Mouse (Mus musculus): Measurements from ENCODE around the gene Myo1g. TPM values are rescaled to one million over a fixed set of nuclear protein-coding genes. Genes with fewer than 3 reads are reported as not detected.
A peak's percentile ranks its signal among the peaks of the same experiment; 100 is the strongest.

The Myo1g gene
- polyA plus RNA-seq, 1 experiment, result 0.11 TPM

GRCm38 (mm10) chr11:6559996-6560395, 39.2 kb upstream of the Myo1g start:
- Histone ChIP-seq H3K4me3 (ENCODE audit: insufficient read depth, low read length) (no peak overlapping the region), H3K27ac (ENCODE audit: insufficient read depth, low read length) (no peak overlapping the region), H3K4me1 (ENCODE audit: control insufficient read depth, insufficient read depth, low read length) (no peaks in the 10 kb centered on the region; the same call in 1 of the 2 replicates)
- no peak for TF ChIP-seq CTCF (IDR thresholded peaks at IDR 0.05; ENCODE audit: borderline replicate concordance, insufficient read depth, low read length)
- TF ChIP-seq POLR2A (IDR thresholded peaks at IDR 0.05; ENCODE audit: low read depth, low read length), result no peak

- TF ChIP-seq POLR2A (IDR thresholded peaks at IDR 0.05; ENCODE audit: low read depth, low read length) (no peak), CTCF (IDR thresholded peaks at IDR 0.05; ENCODE audit: borderline replicate concordance, insufficient read depth, low read length) (no peak)
- Histone ChIP-seq H3K27ac (ENCODE audit: insufficient read depth, low read length) (no peak overlapping the region), H3K4me1 (ENCODE audit: control insufficient read depth, insufficient read depth, low read length) (no peaks in the 10 kb centered on the region; the same call in 1 of the 2 replicates), H3K4me3 (ENCODE audit: insufficient read depth, low read length) (no peak overlapping the region)
Observed at GRCm38 (mm10) chr11:6558234-6558633, 37.5 kb upstream of the Myo1g start.

- no peak overlapping the region for H3K4me3 ChIP-seq (ENCODE audit: insufficient read depth, low read length)
- no peak overlapping the region for H3K27ac ChIP-seq (ENCODE audit: insufficient read depth, low read length)
- no peaks in the 10 kb centered on the region; the same call in 1 of the 2 replicates for H3K4me1 ChIP-seq (ENCODE audit: control insufficient read depth, insufficient read depth, low read length)
Observed at GRCm38 (mm10) chr11:6550201-6550600, 29.4 kb upstream of the Myo1g start.

GRCm38 (mm10) chr11:6549770-6550169, 29.0 kb upstream of the Myo1g start:
- Histone ChIP-seq H3K4me1 (ENCODE audit: control insufficient read depth, insufficient read depth, low read length) (no peaks in the 10 kb centered on the region; the same call in 1 of the 2 replicates), H3K4me3 (ENCODE audit: insufficient read depth, low read length) (no peak overlapping the region), H3K27ac (ENCODE audit: insufficient read depth, low read length) (no peak overlapping the region)
- TF ChIP-seq POLR2A (IDR thresholded peaks at IDR 0.05; ENCODE audit: low read depth, low read length), result no peak
- TF ChIP-seq CTCF (IDR thresholded peaks at IDR 0.05; ENCODE audit: borderline replicate concordance, insufficient read depth, low read length), result no peak

More at GRCm38 (mm10) chr11:6550201-6550600, 29.4 kb upstream of the Myo1g start:
- TF ChIP-seq POLR2A (IDR thresholded peaks at IDR 0.05; ENCODE audit: low read depth, low read length) (no peak), CTCF (IDR thresholded peaks at IDR 0.05; ENCODE audit: borderline replicate concordance, insufficient read depth, low read length) (no peak)

GRCm38 (mm10) chr11:6547696-6548325, 27.0 kb upstream of the Myo1g start:
- TF ChIP-seq CTCF (IDR thresholded peaks at IDR 0.05; ENCODE audit: borderline replicate concordance, insufficient read depth, low read length) (no peak), POLR2A (IDR thresholded peaks at IDR 0.05; ENCODE audit: low read depth, low read length) (no peak)
- H3K4me1 ChIP-seq (ENCODE audit: control insufficient read depth, insufficient read depth, low read length), result no peaks in the 10 kb centered on the region; the same call in 1 of the 2 replicates
- peak overlapping the region; percentile 84; the same call in 1 of the 2 replicates for H3K27ac ChIP-seq (ENCODE audit: insufficient read depth, low read length)
- H3K4me3 ChIP-seq (ENCODE audit: insufficient read depth, low read length), result peak overlapping the region; percentile 85

GRCm38 (mm10) chr11:6547037-6547680, 26.4 kb upstream of the Myo1g start:
- peak overlapping the region; percentile 84 for H3K27ac ChIP-seq (ENCODE audit: insufficient read depth, low read length)
- H3K4me1 ChIP-seq (ENCODE audit: control insufficient read depth, insufficient read depth, low read length), result no peaks in the 10 kb centered on the region; the same call in 1 of the 2 replicates
- no peak for TF ChIP-seq CTCF (IDR thresholded peaks at IDR 0.05; ENCODE audit: borderline replicate concordance, insufficient read depth, low read length)
- peak; percentile 40 for TF ChIP-seq POLR2A (IDR thresholded peaks at IDR 0.05; ENCODE audit: low read depth, low read length)
- H3K4me3 ChIP-seq (ENCODE audit: insufficient read depth, low read length), result peak overlapping the region; percentile 85

- TF ChIP-seq CTCF (IDR thresholded peaks at IDR 0.05; ENCODE audit: borderline replicate concordance, insufficient read depth, low read length), result no peak
- peak; percentile 59 for TF ChIP-seq POLR2A (IDR thresholded peaks at IDR 0.05; ENCODE audit: low read depth, low read length)
- no peaks in the 10 kb centered on the region; the same call in 1 of the 2 replicates for H3K4me1 ChIP-seq (ENCODE audit: control insufficient read depth, insufficient read depth, low read length)
- H3K4me3 ChIP-seq (ENCODE audit: insufficient read depth, low read length), result peak within 1 kb of the TSS; percentile 85
- H3K27ac ChIP-seq (ENCODE audit: insufficient read depth, low read length), result peak within 1 kb of the TSS; percentile 84
Observed at GRCm38 (mm10) chr11:6546205-6547013, 25.6 kb upstream of the Myo1g start, which contains the start of gene Ccm2. Gene Ccm2, plus strand, starts transcription at chr11:6546887.

- Histone ChIP-seq H3K4me1 (ENCODE audit: control insufficient read depth, insufficient read depth, low read length) (no peaks in the 10 kb centered on the region; the same call in 1 of the 2 replicates), H3K27ac (ENCODE audit: insufficient read depth, low read length) (peak overlapping the region; percentile 55), H3K4me3 (ENCODE audit: insufficient read depth, low read length) (peak overlapping the region; percentile 12)
- TF ChIP-seq CTCF (IDR thresholded peaks at IDR 0.05; ENCODE audit: borderline replicate concordance, insufficient read depth, low read length), result no peak
- TF ChIP-seq POLR2A (IDR thresholded peaks at IDR 0.05; ENCODE audit: low read depth, low read length), result no peak
Observed at GRCm38 (mm10) chr11:6545857-6546192, 25.1 kb upstream of the Myo1g start.

GRCm38 (mm10) chr11:6545186-6545856, 24.6 kb upstream of the Myo1g start:
- Histone ChIP-seq H3K4me3 (ENCODE audit: insufficient read depth, low read length) (no peak overlapping the region), H3K4me1 (ENCODE audit: control insufficient read depth, insufficient read depth, low read length) (no peaks in the 10 kb centered on the region; the same call in 1 of the 2 replicates), H3K27ac (ENCODE audit: insufficient read depth, low read length) (no peak overlapping the region)
- TF ChIP-seq POLR2A (IDR thresholded peaks at IDR 0.05; ENCODE audit: low read depth, low read length) (no peak), CTCF (IDR thresholded peaks at IDR 0.05; ENCODE audit: borderline replicate concordance, insufficient read depth, low read length) (no peak)

Measured in embryonic fibroblast, embryonic 13.5 days (primary cell).